Mouse (Mus musculus) B cell, adult 62 days (primary cell): ENCODE data around the gene Smlr1. TPM values are rescaled to one million over a fixed set of nuclear protein-coding genes. Genes with fewer than 3 reads are reported as not detected.

Source experiments
- total RNA-seq: library from RNA; stranded (reverse); gene quantifications from 4 replicates; pipeline ENCODE4 v1.2.4, GENCODE M21; 2023

The Smlr1 gene
- not detected in 4 replicates for total RNA-seq

DNA sequence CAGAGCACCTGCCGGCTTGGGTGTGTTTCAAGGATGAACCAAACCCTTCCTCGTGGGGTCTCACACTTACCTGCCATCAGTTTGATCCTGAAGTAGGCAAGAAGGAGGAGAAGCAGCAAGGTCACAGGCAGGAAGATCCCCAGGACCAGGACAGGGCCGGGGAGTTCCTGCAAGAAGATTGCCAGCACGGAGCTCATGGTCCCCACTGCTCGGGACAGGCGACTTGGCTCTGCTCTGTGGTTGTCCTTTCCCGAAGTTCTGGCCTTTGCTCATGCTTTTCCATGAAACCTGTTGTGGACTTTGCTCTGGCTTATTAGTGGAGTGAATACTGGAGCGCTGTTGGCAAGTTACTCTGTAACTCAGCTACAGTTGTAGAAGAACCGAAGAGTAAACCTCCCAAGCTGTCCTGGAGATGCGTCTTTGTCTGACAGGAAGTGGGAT is at the start of gene Smlr1:
Gene Smlr1, minus strand, starts transcription at position 377 of the 441 bp plus-strand sequence.

Other genes starting within 250 kb of the Smlr1 start
- 16.0 to 21.1 TPM (median 18.4 TPM) in 4 replicates for gene Akap7, start 228.4 kb downstream of the Smlr1 start, total RNA-seq
- gene Epb41l2, start 176.5 kb downstream of the Smlr1 start, total RNA-seq: 155 to 184 TPM (median 173 TPM) in 4 replicates